Mouse (Mus musculus) central nervous system, embryonic 14 days (tissue): ENCODE results near the gene Zfp36l3. TPM values are rescaled to one million over a fixed set of nuclear protein-coding genes. Genes with fewer than 3 reads are reported as not detected.

Experiments
- polyA plus RNA-seq: library from polyadenylated mRNA; depleted of rRNA; stranded (reverse); fragments of >200 nt; gene quantifications from 2 replicates; pipeline ENCODE4 v1.2.3, GENCODE M21; 2012; rRNA removed

Gene Zfp36l3
- 0.04 TPM in 1 of 2 replicates, not detected in the other for polyA plus RNA-seq

DNA sequence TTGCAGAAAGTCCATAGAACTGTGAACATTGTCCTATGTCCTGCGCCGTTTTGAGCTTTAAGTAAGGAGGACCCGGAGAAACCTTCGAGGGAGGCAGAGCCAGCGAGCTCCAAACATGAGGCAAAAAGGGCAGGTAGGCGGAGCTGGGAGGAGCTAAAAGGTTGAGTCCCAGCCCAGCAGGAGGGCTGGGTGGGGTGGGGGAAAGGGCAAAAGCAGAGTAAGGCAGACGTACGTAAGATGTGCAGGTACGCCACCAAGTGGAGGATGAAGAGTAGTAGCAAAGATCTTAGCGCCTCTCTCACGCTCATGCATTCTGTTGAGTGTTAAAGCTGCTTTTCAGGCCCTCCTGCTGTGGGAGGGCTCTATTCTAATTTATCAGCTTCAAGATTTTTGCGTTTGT, at the start of gene Zfp36l3:
TSS of gene Zfp36l3 (minus strand) at position 119 of the 400 bp plus-strand sequence.

DNA sequence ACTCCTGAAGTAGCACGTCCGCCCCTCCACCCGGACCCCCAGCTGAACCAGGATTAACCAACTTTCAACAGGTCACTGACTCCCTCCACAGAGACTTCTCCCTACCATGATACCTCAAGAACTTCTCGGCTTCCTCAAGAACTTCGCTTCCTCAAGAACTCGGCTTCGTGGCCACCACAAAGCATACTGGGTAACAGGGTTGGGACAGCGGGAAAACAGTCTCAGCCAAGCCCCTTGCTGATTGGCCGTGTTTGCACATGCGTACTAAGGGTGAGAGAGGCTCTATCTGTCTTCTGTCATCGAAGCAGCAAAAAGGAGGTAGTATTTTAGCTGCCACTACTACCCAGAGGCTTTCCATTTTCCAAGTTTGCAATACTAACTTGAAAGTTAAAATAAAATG, 21.3 kb upstream of the Zfp36l3 start, which contains the start of gene Xlr:
TSS of gene Xlr (minus strand) at position 188 of the 400 bp plus-strand sequence.

DNA sequence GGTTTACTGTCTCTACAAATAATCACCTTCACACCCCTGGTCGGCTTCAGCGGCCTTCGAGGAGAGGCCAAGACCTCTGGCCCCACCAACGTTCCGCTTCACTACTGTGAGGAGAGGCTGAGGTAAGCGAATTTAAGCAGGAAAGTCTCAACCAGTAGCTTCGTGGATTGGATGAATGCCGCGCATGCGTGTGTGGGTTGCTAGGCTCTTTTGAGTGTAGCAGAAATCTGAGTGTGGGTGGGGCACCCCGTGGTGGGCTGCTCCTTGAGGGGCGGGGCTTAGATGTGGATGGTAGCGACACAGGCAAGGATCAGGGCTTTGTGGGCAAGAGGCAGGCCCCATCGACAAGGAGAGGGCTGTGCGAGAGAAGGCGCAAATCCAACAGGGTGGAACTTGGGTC, 18.5 kb downstream of the Zfp36l3 start, which contains the start of gene 1700013H16Rik:
TSS of gene 1700013H16Rik (minus strand) at position 96 of the 400 bp plus-strand sequence.

DNA sequence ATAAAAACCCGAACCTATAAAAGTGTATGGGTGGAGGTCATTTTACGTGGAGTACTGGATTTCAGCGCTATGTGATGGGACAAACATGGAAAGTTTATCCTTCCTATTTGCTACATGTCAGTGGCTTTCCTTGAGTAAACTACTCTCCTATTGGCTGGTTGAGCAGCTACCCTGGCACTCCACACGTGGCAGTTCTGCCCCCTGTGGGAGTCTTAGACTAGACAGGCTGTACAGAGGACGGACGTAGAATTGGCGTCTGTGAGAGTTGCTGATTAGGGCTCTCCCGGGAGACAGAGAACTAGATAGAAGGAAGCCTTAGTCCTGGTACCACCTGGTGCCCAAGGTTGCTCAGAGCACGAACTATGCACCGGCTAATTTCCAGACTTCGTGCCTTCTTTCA, 51.6 kb downstream of the Zfp36l3 start, which contains the start of gene 4930502E18Rik:
TSS of gene 4930502E18Rik (plus strand) at position 231 of the 400 bp plus-strand sequence.

Other genes starting within 250 kb of the Zfp36l3 start
- gene Rtl8c, start 168.4 kb downstream of the Zfp36l3 start, polyA plus RNA-seq = 176 and 185 TPM in 2 replicates
- not detected in 2 replicates for gene Gm14597, start 167.4 kb downstream of the Zfp36l3 start, polyA plus RNA-seq
- gene Rtl8a, start 132.7 kb downstream of the Zfp36l3 start, polyA plus RNA-seq = 241 and 255 TPM in 2 replicates
- 259 and 263 TPM in 2 replicates for gene Rtl8b, start 106.0 kb downstream of the Zfp36l3 start, polyA plus RNA-seq
- 0.10 and 0.11 TPM in 2 replicates for gene 4930502E18Rik, start 51.6 kb downstream of the Zfp36l3 start, polyA plus RNA-seq
- not detected in 2 replicates for gene 1700013H16Rik, start 18.6 kb downstream of the Zfp36l3 start, polyA plus RNA-seq
- gene Xlr, start 21.3 kb upstream of the Zfp36l3 start, polyA plus RNA-seq = 0.98 and 1.6 TPM in 2 replicates